Mouse (Mus musculus) intestine, postnatal 0 days (tissue): ENCODE data around the gene Gm16253. TPM values are rescaled to one million over a fixed set of nuclear protein-coding genes. Genes with fewer than 3 reads are reported as not detected.

Experiments used
- ATAC-seq: fragments of 200-750 bp; cut with Nextera tagmentation; 2 replicates; pipeline ENCODE4 v1.8.0; 2017; ENCODE audit warnings: mild to moderate bottlenecking, moderate TSS enrichment, moderate library complexity
- H3K27ac ChIP-seq: fragments of 300-500 bp; sonication (generic); 2 replicates; pipeline ENCODE4 v1.5.1; 2014; ENCODE audit warnings: mild to moderate bottlenecking, low read depth, low read length, moderate library complexity
- H3K27me3 ChIP-seq: fragments of 300-500 bp; sonication (generic); replicated peaks from 2 replicates; pipeline ENCODE4 v1.6.1; 2014; ENCODE audit warnings: low read length, mixed read lengths; ENCODE audit not compliant: control insufficient read depth, insufficient read depth
- H3K36me3 ChIP-seq: fragments of 300-500 bp; sonication (generic); 2 replicates; pipeline ENCODE4 v1.6.1; 2014; ENCODE audit warnings: mild to moderate bottlenecking, moderate library complexity; ENCODE audit not compliant: control insufficient read depth, insufficient read depth
- H3K4me1 ChIP-seq: fragments of 300-500 bp; sonication (generic); replicated peaks from 2 replicates; pipeline ENCODE4 v1.6.1; 2014; ENCODE audit warnings: antibody characterized with exemption, low read length, mixed read lengths; ENCODE audit not compliant: control insufficient read depth, insufficient read depth
- H3K4me2 ChIP-seq: fragments of 300-500 bp; sonication (generic); replicated peaks from 2 replicates; pipeline ENCODE4 v1.6.1; 2014; ENCODE audit warnings: low read depth, mild to moderate bottlenecking, moderate library complexity
- H3K4me3 ChIP-seq: fragments of 300-500 bp; sonication (generic); 2 replicates; pipeline ENCODE4 v1.5.1; 2014; ENCODE audit warnings: low read depth, low read length
- H3K9ac ChIP-seq: fragments of 300-500 bp; sonication (generic); 2 replicates; pipeline ENCODE4 v1.6.1; 2014; ENCODE audit warnings: mild to moderate bottlenecking, low read depth, low read length
- H3K9me3 ChIP-seq: fragments of 300-500 bp; sonication (generic); 2 replicates; pipeline ENCODE4 v1.6.1; 2016; ENCODE audit warnings: mixed run types; ENCODE audit not compliant: control insufficient read depth
- CTCF ChIP-seq: sonication (generic); IDR thresholded peaks from 2 replicates; pipeline ENCODE4 v1.5.1; 2016; ENCODE audit warnings: low read depth, mild to moderate bottlenecking, control low read depth, antibody characterized with exemption, moderate library complexity
- WGBS: fragments of 180-500 bp; shearing (Covaris S2); extraction: QIAGEN DNeasy Blood & Tissue Kit; methylation state at CpG from one replicate; pipeline ENCODE4 v1.1.7; 2014; 5-methylcytosine and 5-hydroxymethylcytosine counted together
- polyA plus RNA-seq: library from polyadenylated mRNA; unstranded; fragments of >200 nt; fragmentation: Nextera tagmentation; extraction: Ambion mirVana; gene quantifications from 2 replicates; pipeline ENCODE4 v1.2.1, GENCODE M21; 2015

Gm16253 gene
- polyA plus RNA-seq, 1 experiment from 2014 or later, result 0.31 TPM

GRCm38 (mm10) chr3:96558668-96559196 lies 18.1 kb upstream of the Gm16253 start:
- Histone ChIP-seq H3K27me3 (no peaks in the 10 kb centered on the region), H3K4me1 (0 out of 2 replicates have a peak, but pooled peaks cover under 1% of the 10 kb centered on the region), H3K4me2 (peak overlapping the region; percentile 72), H3K9me3 (no peaks in the 10 kb centered on the region), H3K4me3 (peak overlapping the region; percentile 65), H3K27ac (peak overlapping the region; percentile 92), H3K9ac (peak overlapping the region; percentile 90), H3K36me3 (peaks cover 25% of the 10 kb centered on the region)
- WGBS, result 4% methylated on average over 10 of the region's 10 CpGs
- ATAC-seq, result no peak
- TF ChIP-seq CTCF, result no peak

GRCm38 (mm10) chr3:96559398-96559910 lies 17.3 kb upstream of the Gm16253 start:
- H3K27ac ChIP-seq, result peak overlapping the region; percentile 92
- H3K4me2 ChIP-seq, result peak overlapping the region; percentile 72
- H3K4me1 ChIP-seq, result 0 out of 2 replicates have a peak, but pooled peaks cover 3% of the 10 kb centered on the region
- peak overlapping the region; percentile 90 for H3K9ac ChIP-seq
- ATAC-seq, result no peak
- WGBS, result 17% methylated on average over 12 of the region's 12 CpGs
- H3K9me3 ChIP-seq, result no peaks in the 10 kb centered on the region
- H3K27me3 ChIP-seq, result no peaks in the 10 kb centered on the region
- peaks cover 25% of the 10 kb centered on the region for H3K36me3 ChIP-seq
- H3K4me3 ChIP-seq, result peak overlapping the region; percentile 65
- TF ChIP-seq CTCF, result no peak

GRCm38 (mm10) chr3:96559911-96560850 lies 16.6 kb upstream of the Gm16253 start:
- no peak for TF ChIP-seq CTCF
- Histone ChIP-seq H3K36me3 (peaks cover 25% of the 10 kb centered on the region), H3K4me3 (peak overlapping the region; percentile 65), H3K9me3 (no peaks in the 10 kb centered on the region), H3K4me2 (peak overlapping the region; percentile 72), H3K27me3 (no peaks in the 10 kb centered on the region), H3K9ac (peak overlapping the region; percentile 90), H3K4me1 (0 out of 2 replicates have a peak, but pooled peaks cover 7% of the 10 kb centered on the region), H3K27ac (peak overlapping the region; percentile 55)
- 24% methylated on average over 23 of the region's 23 CpGs for WGBS
- no peak for ATAC-seq

- 0 out of 2 replicates have a peak, but pooled peaks cover 7% of the 10 kb centered on the region for H3K4me1 ChIP-seq
- no peak for ATAC-seq
- no peak for TF ChIP-seq CTCF
- WGBS, result 36% methylated on average over 9 of the region's 9 CpGs
- H3K27me3 ChIP-seq, result no peaks in the 10 kb centered on the region
- peak overlapping the region; percentile 65 for H3K4me3 ChIP-seq
- H3K4me2 ChIP-seq, result peak overlapping the region; percentile 72
- H3K36me3 ChIP-seq, result peaks cover 25% of the 10 kb centered on the region
- peak overlapping the region; percentile 90 for H3K9ac ChIP-seq
- peak overlapping the region; percentile 58 for H3K27ac ChIP-seq
- H3K9me3 ChIP-seq, result no peaks in the 10 kb centered on the region
Measured at GRCm38 (mm10) chr3:96560881-96561668, 15.7 kb upstream of the Gm16253 start.

- 25% methylated on average over 10 of the region's 10 CpGs for WGBS
- peaks cover 25% of the 10 kb centered on the region for H3K36me3 ChIP-seq
- no peaks in the 10 kb centered on the region for H3K27me3 ChIP-seq
- no peak for TF ChIP-seq CTCF
- peak overlapping the region; percentile 65 for H3K4me3 ChIP-seq
- ATAC-seq, result no peak
- peak overlapping the region; percentile 72 for H3K4me2 ChIP-seq
- no peaks in the 10 kb centered on the region for H3K9me3 ChIP-seq
- peak overlapping the region; percentile 23; the same call in 1 of the 2 replicates for H3K9ac ChIP-seq
- 0 out of 2 replicates have a peak, but pooled peaks cover 7% of the 10 kb centered on the region for H3K4me1 ChIP-seq
- H3K27ac ChIP-seq, result peak overlapping the region; percentile 63; the same call in 1 of the 2 replicates
Measured at GRCm38 (mm10) chr3:96561946-96562681, 14.7 kb upstream of the Gm16253 start.
